Mouse (Mus musculus): ENCODE measurements around the gene Mpig6b.

Mpig6b gene

GRCm38 (mm10) chr17:35088825-35089644 is 23.1 kb upstream of the Mpig6b start, which contains the start of gene Abhd16a:
Abhd16a (plus strand) TSS chr17:35089263.
- DNase-seq (ENCODE audit: extremely low read depth, insufficient read length, low spot score): peak; percentile 95

DNA sequence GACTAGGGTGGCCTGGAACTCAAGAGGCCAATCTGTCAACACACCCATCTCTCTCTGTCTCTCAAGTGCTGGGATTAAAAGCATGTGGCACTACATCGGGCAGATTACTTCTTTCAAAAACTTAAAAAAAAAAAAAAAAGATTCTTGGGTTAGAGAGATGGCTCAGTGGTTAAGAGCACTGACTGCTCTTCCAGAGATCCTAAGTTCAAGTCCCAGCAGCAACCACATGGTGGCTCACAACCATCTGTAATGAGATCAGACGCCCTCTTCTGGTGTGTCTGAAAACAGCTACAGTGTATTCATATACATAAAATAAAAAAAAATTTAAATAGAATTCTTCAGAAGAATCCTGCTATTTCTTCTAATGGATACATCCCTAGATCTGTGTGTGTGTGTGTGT is 22.2 kb upstream of the Mpig6b start:
- DNase-seq (ENCODE audit: extremely low read depth, insufficient read length, low spot score): no peak

- no peak for DNase-seq (ENCODE audit: extremely low read depth, insufficient read length, low spot score)
Observed at GRCm38 (mm10) chr17:35085208-35085865, 19.4 kb upstream of the Mpig6b start, which contains the start of gene Ly6g6f. Ly6g6f (minus strand) TSS chr17:35085610.

- no peak for DNase-seq (ENCODE audit: extremely low read depth, insufficient read length, low spot score)
Observed at GRCm38 (mm10) chr17:35083929-35084497, 18.0 kb upstream of the Mpig6b start.

GRCm38 (mm10) chr17:35082841-35083576 is 17.0 kb upstream of the Mpig6b start:
- DNase-seq (ENCODE audit: extremely low read depth, insufficient read length, low spot score): no peak

DNA sequence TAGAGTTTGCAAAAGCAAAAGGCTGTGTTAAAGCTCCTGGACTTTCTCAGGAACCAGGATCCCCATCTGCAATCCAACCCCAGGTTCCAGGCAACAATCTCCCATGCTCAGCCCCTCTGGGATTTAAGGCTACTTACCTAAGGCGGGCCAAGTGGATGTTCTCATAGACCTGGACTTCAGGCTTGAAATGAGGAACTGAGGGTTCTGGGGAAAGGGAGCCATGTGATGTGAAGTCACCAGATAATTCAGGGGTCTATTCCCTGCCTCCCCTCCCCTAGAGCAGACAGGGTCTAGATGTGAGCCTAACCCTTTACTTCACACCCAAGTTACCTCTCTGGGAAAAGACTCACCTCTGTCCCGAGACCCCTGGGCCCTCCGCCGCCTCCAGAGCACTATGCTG is 14.7 kb upstream of the Mpig6b start:
- no peak for DNase-seq (ENCODE audit: extremely low read depth, insufficient read length, low spot score)

GRCm38 (mm10) chr17:35080248-35080647 is 14.3 kb upstream of the Mpig6b start:
- no peak for DNase-seq (ENCODE audit: extremely low read depth, insufficient read length, low spot score)

DNA sequence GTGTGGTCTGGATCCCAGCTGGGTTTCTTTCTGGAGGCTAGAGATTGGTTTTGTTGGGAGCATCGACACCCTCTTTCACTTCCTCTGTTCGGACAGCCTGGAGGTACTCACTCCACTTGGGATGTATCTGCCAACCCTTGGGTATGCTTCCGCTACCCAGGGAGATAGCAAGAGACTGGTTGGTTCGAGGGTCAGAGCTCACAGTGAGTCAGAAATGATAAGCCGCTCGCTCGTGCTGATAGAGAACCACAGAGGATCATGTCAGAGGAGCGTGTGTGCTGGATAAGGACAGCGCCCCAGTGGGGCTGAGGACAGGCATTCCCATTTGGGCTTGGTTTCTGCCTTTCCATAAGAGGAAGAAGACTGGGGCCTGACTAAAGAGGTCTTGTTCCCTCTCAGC is 13.8 kb upstream of the Mpig6b start:
- DNase-seq (ENCODE audit: extremely low read depth, insufficient read length, low spot score): no peak

GRCm38 (mm10) chr17:35077786-35078233 is 11.8 kb upstream of the Mpig6b start, which contains the start of gene Ly6g6d:
Ly6g6d (minus strand) TSS chr17:35078065.
- no peak for DNase-seq (ENCODE audit: extremely low read depth, insufficient read length, low spot score)

DNA sequence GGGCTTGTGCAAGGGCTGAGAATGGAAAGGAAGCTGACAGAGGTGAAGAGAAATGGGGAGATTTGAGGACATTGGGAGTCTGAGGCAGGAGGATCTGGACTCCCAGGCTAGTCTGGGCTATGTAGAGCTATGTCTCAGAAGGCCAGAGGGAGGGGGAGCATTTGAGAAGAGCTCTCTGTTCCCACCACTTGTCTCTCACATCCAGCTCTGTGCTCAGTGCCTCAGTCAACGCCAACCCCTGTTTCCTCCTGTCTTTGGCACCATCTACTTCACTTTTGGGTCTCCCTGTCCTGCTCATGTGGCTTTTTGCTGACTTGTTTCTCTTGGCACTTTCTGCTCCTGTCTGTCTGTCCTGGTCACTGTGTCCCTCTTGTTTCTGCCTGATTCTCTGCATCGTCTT is 11.3 kb upstream of the Mpig6b start:
- no peak for DNase-seq (ENCODE audit: extremely low read depth, insufficient read length, low spot score)

DNA sequence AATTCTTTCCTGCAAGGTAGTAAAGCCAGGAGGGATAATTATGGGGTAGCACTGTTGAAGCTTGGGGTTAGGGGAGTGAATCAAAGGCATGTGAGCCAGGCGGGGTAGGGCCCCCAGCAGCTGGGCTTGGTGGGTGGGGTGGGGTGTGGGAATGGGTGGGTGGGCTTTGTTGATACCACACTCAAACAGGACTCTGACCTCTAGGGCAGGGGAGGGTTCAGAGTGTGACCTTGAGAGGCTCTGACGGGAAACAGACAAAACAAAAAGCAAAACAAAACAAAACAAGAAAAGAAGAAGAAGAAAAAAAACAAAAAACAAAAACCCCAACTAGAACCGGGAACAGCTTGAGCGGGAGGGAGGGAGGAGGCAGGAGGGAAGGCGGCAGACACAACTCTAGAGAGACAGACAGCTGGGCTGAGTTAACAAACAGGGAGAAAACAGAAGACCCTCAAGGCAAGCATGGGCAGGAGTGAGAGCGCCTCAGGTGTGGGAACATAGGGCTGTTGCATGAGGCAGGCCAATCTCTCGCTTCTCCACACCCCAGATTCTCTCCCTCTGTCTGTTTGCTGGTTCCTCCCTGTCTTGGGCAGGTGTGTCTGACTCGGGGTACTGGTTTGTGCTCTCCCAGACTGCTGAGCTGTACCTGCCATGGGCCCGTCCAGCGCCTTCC is 10.7 kb upstream of the Mpig6b start, which contains the start of gene Ly6g6e:
Ly6g6e (plus strand) TSS at position 396 of the 670 bp plus-strand sequence.
- DNase-seq (ENCODE audit: extremely low read depth, insufficient read length, low spot score): no peak

DNA sequence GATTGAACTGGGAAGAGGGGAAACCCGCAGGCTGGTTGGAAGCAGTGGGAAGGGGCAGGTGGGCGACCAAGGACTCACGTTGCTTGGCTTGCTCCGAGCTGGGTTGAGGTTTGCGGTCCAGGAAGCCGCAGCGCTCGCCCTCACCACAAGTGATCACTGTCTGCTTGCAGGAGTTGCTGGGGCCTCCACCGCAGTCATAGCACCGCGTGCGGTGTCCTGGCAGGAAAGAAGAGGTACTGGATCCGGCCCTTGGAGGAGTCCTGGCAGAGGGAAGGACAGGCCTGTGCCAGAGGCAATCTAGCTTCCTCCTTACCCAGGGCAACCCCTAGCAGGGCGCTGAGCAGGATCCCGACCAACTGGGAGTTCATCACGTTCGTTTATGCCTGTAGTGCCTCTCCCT is 8.1 kb upstream of the Mpig6b start:
- DNase-seq (ENCODE audit: extremely low read depth, insufficient read length, low spot score): no peak

DNA sequence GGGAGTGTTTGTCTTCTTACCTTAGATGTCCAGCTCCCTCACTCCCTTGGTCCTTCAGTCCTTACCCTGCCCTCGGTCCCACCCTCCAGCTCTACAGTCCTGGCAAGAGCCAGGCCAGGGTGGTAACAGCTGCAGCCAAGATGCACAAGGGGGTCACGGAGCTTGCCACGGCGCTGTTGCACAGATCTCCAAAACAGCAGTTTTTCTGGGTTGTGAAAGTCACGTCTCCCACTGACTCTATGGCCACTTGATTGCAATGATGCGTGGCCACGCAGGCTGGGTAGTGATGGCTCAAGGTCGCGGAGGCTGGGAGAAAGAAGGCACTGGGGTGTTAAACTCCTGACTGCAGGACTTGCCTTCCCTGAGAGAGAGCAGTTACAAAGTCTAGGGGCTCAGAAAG is 5.5 kb upstream of the Mpig6b start:
- no peak for DNase-seq (ENCODE audit: extremely low read depth, insufficient read length, low spot score)

- DNase-seq (ENCODE audit: extremely low read depth, insufficient read length, low spot score): no peak
Observed at GRCm38 (mm10) chr17:35070556-35071229, 4.7 kb upstream of the Mpig6b start.

DNA sequence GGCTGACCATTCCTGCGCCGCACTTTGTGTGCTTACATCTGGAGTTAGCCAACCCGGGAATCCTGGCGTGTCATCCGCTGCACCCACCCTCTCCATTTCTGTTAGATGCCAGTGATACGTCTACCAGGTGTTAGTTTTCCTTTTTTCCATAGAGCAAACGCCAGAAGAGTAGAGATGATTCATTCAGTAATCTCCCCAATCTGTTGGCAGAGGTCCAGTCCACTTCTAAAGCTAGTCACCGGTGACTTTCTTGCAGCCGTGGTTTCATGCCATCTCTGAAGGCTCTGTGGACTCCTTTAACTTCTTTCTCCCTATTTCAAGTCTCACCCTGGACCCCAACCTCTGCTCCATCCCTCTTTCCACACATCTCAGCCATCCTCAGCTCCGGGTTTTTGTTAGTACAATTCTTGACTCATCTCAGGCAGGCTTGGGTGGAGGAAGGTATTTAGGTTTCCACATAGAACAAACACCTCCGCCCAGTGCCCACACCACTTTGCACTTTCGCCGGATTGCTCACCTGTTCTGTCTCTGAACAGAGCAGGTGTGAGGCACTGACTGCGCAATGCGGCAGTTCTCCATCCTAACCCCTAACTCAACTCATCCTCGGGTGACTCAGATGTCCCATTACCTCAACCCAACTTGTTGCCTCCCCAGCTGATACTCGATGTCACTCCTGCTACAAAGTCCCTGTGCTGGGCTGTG is 2.4 kb upstream of the Mpig6b start:
- DNase-seq (ENCODE audit: extremely low read depth, insufficient read length, low spot score): no peak

GRCm38 (mm10) chr17:35064951-35065947 is 735 bp downstream of the Mpig6b start, which contains the start of gene Ly6g6c:
Ly6g6c (plus strand) TSS chr17:35065388.
- no peak for DNase-seq (ENCODE audit: extremely low read depth, insufficient read length, low spot score)

- no peak for DNase-seq (ENCODE audit: extremely low read depth, insufficient read length, low spot score)
Observed at GRCm38 (mm10) chr17:35064378-35064877, 1.6 kb downstream of the Mpig6b start.

DNA sequence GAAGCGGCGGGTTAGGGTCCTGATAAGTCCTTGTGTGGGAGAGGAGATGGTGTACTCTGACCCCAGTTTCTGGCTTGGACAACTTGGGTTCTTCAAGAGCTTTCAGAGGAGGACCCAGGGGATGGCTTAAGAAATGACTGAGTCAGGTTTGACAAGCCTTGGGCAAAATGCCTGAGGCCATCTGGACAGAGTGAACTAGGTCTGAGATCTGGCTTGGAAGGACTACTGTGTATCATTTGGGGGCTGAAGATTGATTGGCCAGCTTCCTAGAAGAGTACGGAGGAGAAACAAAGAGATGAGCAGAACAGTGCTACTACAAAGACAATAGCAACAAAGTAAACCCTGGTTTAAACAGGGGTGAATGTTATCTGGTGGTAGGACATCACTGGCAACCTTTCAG is 2.5 kb downstream of the Mpig6b start:
- DNase-seq (ENCODE audit: extremely low read depth, insufficient read length, low spot score): no peak
